Mouse (Mus musculus) heart, adult 9 months (tissue): Measurements from ENCODE around the gene Ptges3l.
"Not testable (repeated sequence)": the region's sequence is repeated elsewhere in the genome, so short reads cannot be mapped to it uniquely, and the experiment has no call there.

Experiments used
- DNase-seq, 2 experiments: peaks; one replicate each; pipeline ENCODE4 v3.0.0; 2022; ENCODE audit warnings: low spot score in 2 of 2

Gene Ptges3l

DNA sequence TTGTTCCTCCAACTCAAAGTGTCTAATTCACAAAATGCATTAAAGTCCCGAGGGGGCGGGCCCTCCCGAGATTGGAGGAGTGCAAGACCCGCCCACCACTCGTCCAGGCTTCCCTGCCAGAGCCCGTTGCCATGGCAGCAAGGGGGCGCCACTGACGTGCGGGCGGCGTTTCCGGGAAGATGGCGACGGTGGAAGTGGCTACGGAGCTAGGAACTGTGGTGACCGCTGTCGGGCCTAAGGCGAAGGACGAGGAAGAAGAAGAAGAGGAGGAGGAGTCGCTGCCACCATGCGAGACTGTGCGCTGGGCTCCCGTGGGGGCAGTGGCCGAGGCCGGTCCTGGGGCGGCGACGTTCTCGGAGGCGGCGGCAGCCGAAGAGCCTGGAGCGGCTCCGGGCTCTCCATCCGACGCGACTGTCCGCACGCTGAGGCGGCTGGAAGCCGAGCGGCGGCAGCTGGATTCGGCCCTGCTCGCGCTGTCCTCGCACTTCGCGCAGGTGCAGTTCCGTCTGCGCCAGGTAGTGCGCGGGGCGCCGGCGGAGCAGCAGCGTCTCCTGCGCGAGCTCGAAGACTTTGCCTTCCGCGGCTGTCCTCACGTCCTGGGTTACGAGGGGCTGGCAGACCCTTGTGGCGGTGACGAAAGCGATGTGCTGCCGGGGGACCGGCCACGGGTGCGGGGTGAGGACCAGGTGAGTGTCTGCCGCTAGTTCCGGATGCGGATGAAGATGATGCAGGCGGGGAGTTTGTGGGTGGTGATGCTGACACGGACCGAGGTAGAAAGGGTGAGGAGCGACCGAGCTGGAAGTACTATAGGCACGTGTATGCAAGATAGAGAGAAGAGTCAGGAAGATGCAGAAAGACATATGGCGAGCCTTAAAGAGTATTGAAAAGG is at the start of gene Ptges3l, which contains the start of gene Rundc1:
Gene Ptges3l, minus strand, starts transcription at position 409 of the 889 bp plus-strand sequence.
Gene Rundc1, plus strand, starts transcription at position 161 of the 889 bp plus-strand sequence.
- DNase-seq = peak; percentile 94 to 97

DNA sequence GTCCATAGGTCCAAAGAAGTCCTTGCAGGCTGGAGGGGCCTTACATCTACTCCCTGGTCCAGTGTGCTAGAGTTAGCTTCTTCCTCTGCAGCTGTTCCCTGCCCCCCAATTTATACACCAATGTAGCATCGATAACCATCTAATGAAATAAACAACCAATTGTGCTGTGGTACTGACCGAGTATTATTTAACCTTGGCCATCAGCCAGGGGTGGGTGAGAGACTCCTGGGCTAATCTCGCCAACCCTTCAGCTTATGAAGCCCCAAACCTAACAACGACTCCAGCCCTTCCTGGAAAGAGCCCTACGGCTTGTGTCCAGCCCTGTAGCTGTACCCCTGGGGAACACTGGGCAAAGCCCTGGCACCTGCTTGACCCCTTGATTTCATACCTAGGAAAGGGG is 49.2 kb upstream of the Ptges3l start:
- DNase-seq = no peak

DNA sequence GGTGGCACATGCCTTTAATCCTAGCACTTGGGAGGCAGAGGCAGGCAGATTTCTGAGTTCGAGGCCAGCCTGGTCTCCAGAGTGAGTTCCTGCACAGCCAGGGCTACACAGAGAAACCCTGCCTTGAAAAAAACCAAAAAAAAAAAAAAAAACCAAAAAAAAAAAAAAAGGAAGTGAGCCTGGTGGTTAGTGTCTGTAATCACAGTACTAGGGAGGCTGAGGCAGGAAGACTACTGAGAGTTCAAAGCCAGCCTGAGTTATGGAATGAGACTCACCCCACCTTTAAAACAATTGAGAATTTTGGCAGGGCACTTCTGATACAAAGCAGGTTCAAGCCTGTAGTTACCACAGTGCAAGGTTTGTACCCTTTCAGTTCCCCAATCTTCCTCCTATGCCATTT is 48.6 kb upstream of the Ptges3l start:
- not testable (repeated sequence) for DNase-seq

DNA sequence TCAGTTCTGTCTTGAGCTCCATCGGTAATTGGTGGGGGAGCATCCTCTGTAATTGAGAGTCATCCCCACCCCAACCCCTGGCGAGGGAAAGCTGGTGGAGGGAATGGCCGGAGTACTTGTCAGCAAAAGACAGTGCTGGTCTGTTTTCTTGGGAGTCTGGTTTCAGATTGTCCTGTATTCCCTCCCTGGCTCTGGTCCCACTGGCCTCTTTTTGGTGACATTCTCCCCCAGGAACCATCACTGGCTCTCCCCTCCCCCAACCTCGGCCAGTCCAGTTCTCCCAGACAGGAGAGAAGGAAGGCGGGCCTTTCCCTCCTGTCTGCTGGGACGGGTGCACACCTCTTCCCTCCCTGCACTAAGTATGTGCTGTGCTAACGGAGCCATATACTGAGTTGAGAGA is 47.2 kb upstream of the Ptges3l start:
- DNase-seq = no peak

DNA sequence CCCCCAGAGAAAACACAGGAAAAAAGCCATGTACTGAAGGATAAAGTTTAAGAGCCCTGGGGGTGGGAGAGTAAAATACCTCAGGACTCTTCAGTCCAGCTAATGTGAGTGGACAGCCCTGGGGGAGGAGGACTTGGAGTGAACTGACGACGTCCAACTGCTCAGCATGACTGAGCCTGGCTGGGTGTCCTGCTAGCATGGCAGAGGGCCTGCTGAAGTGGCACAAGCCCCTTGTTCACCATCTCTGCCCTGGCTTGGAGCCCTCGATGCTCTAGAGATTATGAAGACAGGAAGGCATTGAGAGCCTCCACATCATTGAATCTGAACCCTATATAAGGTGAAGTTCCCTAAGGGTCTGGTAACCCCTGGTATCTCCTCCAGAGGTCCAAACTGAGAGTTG is 46.8 kb upstream of the Ptges3l start:
- no peak for DNase-seq

DNA sequence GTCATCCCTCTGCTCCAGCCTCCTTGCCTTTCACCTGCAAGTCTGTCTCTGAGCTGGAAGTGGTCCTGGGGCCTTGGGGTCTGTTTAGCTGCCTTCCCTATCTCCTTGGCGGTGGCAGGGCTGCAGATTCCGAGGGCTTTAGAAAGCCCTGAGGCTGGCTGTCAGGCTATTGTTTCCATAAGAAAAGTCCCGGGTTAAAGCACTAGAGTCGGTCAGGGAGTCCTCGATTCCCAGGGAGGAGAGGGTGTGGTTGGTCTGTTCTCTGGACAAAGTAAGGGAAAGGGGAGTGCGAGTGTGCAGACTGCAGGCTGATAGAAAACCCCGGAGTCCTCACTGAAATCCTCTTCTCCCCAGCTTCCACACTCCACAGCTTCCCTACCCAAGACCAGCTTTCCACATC is 45.1 kb upstream of the Ptges3l start:
- DNase-seq = no peak

DNA sequence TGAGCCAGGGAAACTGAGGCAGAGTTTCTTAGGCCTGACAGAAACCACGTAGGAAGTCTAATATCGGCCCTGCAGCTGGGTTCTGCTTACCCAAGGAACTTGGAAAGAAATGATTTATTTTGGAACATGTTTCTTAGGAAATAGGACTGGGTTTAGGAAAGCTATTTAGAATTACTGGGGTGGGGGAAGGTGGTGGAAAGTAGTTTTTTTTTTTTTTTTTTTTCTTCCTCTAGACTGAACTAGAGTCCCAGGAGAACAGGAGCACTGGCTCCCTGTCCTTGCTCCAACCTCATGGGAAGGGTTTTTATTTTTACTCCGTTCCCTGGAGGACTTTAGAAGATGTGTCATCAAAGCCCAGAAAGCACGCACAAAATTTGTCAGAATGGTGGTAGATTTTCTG is 44.0 kb upstream of the Ptges3l start:
- DNase-seq = no peak

DNA sequence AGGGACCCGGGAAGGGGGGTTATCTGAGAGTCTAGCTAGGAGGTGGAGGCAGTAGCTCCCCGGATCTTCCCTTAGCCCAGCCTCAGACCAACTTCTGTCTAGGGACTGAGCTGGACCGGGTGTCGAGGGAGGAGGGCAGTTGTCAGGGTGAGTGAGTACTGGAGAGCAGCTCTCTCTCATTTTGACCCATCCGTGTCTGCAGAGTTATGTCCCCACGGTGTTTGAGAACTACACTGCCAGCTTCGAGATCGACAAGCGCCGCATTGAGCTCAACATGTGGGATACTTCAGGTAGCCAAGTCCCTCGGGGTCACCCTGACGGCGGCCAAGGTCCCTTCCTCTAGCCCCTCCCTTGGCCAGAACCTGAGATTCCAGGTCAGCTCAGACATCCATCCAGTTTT is 43.6 kb upstream of the Ptges3l start:
- no peak for DNase-seq

DNA sequence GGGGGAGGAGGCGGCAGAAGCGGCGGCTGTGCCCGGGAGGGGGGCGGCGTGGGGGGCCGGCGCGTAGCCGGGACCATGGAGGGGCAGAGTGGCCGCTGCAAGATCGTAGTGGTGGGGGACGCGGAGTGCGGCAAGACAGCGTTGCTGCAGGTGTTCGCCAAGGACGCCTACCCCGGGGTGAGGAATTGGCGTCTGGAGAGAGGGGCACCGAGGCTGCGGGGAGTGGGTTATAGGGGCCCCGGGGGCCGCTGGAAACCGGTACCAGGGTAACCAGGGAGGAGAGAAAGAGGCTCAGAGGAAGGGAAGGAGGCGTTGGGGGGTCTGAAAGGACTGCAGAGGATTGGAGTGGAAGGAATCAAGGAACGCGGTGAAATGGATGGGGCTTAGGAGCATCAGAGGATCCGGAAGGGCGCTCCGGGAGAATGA is 43.1 kb upstream of the Ptges3l start:
- peak in 1 of 2 experiments; percentile 40 for DNase-seq

DNA sequence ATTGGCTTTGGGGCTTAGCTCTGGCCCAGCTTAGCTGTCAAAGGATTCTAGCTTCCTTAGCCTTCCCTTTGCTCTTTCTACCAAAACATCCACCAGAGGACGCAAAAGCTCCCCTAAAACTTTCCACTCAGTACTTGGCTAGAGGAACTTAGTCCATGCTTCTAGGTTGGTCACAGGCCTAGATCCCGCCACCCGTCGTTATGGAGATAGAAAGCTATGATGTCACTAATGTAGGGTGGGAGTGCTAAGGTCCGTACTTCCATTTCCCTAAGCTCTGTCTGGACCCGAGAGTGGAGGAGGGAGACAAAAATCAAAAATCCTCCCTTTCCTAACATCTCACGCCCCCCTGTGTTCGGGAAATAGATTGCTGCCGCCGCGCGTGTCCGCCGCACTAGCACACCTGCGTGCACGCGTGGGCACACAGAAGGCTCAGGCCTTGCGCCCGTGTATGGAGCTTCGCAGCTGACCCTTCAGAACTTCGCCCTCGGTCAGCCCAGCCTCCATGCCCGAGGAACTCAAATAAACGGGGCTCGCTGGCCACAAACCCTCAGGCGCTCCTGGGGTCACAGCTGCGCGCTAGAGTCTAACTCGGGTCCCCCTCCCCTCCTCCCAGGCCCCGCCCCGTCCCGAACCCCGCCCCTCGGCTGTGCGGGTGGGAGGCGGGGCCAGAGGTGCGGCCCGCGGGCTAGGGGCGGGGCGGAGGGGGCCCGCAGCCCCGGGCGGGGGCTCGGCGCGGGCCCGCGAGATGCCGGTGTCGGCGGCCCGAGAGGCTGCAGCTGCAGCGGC is 42.5 kb upstream of the Ptges3l start:
- DNase-seq = peak; percentile 70 to 73

DNA sequence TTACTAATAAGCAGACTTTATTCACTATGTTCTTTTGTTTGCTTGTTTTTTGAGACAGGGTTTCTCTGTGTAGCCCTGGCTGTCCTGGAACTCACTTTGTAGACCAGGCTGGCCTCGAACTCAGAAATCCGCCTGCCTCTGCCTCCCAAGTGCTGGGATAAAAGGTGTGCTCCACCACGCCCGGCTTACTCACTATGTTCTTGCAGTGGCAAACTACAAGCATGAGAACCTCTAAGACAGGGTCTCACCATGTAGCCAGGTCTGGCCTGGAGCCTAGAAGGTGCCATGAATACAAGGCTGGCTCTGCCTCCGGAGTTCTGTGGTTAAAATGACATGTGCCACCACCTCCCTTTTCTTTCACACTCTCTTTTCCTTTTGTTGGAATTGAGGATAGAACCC is 41.4 kb upstream of the Ptges3l start:
- DNase-seq = not testable (repeated sequence)

DNA sequence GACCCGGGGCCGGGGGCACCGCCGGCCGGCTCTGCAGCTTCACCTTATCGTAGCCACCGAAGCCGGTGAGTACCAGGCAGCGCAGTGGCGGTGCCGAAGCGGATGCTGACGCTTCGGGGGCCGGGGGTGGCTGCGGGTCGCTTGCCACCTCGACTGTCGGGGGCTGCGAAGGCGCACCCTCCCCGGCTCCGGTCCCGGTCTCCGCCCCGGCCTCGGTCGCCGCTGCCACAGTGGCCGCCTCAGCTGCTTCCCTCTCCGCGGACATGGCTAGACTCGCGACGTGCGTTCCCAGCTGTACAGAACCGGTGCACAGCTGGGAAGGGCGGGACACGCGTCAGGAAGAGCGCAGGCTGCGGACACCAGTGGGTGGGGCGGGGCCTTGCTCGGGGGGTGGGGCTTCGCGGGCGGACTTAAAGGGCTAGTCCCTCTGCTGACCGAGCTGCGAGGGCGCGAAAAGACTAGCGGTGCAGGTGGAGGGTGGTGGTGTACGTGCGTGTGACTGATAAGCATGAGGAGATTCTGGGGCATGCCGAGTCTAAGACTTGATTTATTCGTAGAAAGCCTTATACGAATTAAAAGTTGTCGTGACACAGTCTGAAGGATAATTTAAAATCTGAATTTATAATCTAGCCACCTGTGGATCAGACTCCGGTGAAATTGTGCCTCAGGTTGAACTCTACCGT is 40.9 kb upstream of the Ptges3l start, which contains the start of gene Vat1:
Gene Vat1, minus strand, starts transcription at position 362 of the 683 bp plus-strand sequence.
- peak; percentile 68 to 79 for DNase-seq

DNA sequence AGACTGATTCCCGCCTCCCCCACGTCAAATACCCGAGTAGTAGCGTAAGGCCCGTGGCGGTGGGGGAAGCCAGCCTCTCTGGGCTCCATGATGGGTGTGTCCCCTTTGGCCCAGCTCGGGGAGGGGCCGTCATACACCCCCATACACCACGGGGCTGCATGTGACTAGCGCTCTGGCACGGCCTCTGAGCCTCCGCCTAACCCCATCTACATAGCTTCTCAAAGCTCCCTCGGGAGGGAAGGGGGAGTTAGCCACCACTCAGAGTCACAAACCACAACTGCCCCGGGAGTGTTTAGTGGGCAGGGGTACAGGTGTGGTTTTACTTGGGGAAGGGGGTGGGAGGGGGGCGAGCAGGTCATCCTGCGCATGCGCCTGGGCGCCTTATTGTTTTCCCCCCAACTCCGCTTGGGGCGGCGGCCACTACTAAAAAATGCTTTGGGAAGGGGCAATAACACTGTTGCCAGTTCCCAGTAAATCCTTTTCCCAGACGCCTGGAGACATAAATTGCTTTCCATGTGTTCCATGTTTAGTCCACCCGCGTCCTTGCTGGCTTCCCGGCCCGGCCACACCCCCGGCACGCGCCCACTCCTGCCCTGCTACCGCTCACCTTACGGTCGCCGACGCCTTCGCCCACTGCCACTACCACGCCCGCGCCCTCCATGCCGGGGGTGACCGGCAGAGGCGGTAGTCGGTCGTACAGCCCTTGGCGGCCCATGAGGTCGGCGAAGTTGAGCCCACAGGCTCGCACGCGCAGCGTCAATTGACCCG is 40.2 kb upstream of the Ptges3l start:
- peak; percentile 83 to 87 for DNase-seq

DNA sequence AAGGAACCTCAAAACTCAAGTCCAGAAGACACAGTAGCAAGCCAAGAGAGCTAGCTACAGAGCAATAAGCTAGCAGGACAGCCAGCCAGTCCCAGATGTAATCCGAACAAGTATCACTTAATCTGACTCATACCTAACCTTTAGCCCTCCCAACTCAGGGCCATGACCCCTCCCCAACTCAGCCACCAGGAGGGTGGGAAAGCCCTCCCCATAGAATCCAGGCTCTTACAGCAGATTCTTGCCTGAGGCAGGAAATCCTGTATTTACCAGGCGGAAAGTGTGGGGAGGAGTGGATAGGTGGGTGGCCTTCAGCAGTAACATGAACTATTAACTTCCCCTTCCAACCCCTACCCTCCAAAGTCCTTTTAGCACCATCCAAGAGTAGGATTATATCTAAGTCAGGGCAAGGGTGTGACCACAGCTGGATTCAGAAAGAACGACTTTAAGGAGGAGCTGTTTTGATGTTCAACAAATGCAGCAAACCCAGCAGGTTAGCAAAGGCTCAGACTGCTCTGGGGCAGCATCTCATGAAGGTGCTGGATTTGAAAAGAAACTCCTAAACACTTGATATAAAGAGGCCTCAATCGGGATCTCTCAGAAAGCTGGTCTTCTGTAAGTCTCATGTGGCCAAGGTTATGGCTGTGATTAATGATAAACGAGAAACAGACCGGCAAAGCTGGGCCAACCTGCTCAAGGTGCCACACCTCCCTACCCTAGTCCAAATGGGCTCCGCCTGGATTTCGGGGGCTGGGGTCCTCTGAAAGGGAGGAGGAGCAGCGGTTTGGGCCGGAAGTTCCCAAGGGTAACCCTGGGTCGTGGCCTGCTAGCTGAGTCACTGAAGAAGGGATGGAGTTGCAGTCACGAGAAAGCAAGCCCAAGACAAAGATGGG is 39.3 kb upstream of the Ptges3l start, which contains the start of gene Rnd2:
Gene Rnd2, plus strand, starts transcription at position 789 of the 890 bp plus-strand sequence.
- DNase-seq = peak in 1 of 2 experiments; percentile 45

DNA sequence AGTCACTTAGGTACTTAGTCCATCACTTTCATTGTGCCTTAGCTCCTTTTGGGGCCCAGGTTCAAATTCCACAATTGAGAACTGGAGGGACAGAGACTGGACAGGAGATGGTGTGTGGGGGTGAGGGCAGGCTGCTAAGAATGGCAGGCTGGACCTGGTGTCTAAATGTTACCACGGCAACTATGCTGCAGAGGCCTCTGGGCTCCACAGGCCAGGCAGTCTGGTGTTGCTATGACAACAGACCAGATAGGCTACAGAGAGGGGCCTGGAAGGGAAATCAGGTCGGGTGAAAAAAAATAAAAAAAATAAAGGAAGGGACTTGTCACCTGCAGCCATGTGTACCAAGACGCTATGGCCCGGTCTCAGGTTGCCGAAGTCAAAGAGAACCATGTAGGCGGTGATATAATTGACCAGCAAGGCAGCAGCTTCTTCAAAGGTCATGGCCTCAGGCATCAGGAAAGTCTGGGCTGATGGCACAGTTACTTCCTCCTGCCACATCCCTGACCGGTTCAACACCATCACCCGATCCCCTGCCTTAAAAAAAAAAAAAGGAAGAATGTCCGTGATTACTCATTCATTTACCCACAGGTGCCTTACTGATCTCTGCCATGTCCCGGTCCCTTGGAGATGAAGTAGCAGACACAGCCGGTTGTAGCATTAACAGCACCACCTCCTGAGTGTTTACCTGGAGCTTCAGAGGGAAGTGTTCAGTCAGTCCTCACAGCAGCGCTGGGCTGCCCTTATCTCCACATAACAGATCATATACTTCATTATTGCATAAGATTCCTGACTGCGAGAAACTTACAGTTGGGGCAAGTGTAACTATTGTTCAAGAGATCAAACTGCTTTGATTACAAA is 37.7 kb upstream of the Ptges3l start:
- DNase-seq = no peak

DNA sequence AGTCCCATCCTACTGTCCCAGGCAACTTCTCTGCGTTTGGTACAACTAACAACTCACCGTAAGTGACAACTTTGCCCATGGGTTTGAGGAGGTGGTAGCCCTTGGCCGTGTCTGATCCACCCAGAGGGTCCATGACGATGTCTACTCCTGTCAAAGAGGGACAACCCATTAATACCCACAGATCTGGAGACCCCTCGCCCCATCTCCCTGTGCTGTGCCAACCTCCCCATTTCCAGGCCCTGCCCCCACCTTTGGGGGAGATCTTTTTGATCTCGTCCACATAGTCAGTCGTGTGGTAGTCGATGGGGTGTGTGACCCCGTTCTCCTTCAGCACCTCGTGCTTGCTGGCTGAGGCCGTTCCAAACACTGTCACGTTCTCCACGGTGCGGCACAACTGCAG is 37.0 kb upstream of the Ptges3l start:
- no peak for DNase-seq

DNA sequence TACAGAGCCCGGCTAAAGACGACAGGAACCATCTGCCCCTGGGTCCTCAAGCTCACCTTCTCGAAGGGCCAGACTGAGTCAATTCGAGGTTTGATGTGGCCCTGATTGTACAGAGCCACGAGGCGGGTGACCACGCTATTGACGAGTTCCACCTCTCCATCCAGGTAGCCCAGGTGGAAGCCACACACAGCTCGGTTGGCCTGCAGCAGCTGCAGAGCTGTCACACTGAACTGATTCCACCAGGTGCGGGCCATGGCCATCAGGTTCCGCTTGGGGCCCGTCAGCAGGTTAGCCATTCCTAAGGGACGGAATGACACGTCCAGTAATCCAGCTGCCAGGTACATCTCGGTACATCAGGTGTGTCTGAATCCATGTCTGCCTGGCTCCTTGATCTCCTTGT is 35.2 kb upstream of the Ptges3l start:
- no peak for DNase-seq

DNA sequence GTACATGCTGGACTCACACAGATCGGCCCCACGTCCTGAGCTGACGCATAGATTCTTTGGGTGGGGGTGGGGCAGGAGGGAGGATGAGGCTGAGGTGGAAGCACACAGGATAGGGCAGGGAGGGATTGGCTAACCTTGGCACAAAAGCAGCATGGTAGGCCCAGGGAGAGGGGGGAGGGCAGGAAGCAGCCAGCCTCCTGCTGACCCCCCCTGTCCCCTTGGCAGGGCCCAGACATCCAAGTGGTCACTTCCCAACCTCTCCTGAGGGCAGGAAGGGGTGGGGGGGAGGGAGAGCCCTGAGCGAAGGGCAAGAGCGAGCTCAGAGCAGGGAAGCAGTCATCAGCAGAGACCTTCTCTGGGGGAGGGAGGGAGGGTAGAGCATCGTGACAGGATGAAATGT is 34.6 kb upstream of the Ptges3l start:
- DNase-seq = no peak

DNA sequence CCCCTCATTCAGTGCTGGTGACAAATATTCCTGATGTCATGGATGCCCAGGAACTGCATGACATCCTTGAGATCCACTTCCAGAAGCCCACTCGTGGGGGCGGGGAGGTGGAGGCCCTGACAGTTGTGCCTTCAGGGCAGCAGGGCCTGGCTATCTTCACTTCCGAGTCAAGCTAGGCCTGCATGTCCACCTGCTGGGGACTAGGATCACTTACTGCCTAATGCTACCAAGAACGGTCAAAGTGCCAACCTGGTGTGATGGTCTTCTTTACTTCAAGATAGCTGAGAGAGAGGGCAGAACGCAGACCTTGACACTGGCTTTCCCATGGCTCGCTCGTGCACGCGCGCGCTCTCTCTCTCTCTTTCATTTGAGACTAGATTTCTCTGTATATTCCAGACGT is 33.1 kb upstream of the Ptges3l start:
- no peak for DNase-seq
